Mouse (Mus musculus) R1 (cell line): ENCODE data around the gene Slirp.

Experiments used
- DNase-seq: peaks from one replicate; pipeline ENCODE4 v3.0.0-alpha.2; 2018; ENCODE audit warnings: low read depth, low spot score

The Slirp gene

DNA sequence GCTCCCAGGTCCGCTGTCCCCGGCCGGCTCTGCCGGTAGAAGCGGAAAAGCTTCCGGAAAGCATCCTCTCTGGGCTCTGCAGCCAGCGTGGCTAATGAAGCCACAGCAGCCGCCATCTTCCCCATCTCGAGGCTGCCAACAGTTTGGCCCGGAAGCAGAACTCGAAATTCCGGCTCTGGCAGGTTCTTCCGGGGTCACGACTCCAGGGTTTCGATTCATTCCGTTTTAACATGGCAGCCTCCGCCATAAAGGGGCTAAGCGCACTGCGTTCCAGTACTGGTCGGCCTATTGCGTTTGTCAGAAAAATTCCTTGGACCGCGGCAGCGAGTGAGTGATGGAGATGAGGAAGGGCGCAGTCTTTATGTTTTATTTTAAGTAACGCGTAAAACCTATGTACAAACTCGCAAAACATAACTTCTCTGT, at the start of gene Slirp, which contains the start of gene Alkbh1:
Gene Slirp, plus strand, starts transcription at position 197 of the 423 bp plus-strand sequence.
Gene Alkbh1, minus strand, starts transcription at position 318 of the 423 bp plus-strand sequence.
- DNase-seq: peak; percentile 94

DNA sequence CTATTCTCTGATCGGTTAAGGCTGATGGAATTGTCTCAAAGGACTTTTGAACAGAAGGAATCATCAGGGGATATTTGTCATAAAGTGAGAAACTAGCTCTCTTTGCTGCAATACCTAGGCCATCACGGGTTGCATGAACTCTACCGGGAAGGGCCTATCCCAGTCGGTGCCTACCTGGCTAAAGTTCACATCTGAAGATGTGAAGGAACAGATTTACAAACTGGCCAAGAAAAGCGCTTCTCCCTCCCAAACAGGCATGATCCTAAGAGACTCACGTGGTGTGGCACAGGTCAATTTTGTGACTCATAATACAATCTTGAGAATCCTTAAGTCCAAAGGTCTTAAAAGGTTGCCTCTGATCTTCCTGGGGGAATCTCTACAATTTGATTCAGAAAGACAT, 49.4 kb upstream of the Slirp start:
- no peak for DNase-seq

DNA sequence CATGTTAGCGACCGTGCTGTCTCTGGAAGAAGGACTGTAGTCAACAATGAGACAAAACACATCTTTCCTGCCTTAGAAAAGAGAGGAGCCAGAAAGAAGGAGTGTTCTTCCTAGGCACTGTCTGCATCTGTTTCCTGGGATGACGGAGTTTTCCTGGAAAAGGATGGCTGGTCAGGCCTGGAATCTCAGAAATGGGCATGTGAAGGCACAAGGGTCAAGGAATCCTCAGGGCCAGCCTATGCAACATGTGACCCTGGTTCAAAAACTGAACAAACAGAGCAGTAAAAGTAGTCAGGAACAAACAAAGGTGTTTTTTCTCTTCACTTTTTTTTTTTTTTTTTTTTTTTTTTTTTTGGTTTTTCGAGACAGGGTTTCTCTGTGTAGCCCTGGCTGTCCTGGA, 46.6 kb upstream of the Slirp start:
- DNase-seq: no peak

DNA sequence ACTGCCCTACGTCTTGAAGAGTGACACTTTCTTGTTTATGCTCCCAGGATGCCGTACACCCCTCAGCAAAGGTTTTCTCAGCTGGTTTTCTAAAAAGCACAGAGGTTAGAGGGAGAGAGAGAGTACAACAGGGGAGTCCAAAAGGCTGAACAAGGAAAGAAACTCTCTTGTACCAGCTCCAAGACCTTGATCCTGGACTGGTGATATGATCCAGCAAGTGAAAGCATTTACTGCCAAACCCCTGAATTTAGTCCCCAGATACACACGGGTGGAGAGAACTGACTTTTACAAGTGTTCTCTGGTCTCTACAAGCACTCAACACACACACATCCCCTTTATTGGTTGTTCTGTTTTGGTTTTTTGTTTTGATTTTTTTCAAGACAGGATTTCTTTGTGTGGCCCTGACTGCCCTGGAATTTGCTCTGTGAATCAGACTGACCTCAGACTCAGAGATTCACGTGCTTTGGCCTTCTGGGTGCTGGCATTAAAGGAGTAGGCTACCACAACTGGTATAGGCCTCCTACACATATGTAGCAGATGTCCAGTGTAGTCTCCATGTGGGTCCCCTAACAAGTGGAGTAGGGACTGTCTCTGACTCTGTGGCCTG, 45.8 kb upstream of the Slirp start:
- no peak for DNase-seq

DNA sequence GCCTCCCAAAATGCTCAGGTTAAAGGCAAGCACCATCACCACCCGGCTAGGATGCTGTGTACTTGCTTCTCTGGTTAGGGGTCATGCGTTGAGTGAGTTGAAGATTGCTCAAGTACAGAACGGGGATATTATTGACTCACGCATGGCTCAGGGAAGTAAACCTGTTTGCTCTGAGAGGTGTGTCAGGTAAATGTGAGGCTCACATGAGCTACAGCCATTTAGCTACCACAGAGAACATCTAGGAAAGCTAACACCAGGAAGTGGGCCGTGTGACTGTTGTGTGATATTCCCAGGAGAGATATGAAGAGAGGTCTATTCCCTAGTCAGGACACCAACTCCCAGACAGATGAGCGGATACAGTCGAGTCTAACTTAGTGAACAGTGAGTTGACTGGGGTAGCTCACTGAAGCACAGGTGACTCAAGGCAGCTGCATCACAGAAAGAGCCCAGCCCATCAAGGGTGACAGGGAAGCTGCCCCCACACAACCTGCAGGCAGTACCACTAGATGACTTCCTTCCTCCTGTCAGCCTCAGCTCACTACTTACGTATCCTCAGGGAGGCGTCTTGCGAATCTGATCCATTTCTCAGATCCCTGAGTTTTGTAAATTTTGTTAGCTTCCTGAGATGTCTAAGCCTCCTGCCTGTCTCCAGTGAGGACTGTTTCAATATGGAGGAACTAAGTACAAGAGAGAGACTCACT, 44.4 kb upstream of the Slirp start:
- no peak for DNase-seq

DNA sequence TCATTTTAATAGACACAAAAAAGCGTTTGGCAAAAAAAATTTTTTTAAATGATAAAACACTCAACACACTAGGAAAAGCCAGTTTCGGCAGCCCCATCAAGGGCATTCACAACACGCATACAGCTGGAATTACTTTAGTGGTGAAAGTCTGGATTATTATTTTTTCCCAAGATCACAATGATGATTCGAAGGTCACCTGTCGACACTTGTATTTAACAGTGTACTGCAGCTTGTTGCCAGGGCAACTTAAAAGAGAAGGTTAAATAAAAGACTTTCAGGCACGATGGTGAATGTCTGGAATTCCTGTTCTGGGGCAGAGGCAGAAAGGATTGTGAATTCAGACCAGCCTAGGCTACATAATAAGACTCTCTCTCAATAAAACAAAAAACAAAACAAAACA, 41.8 kb upstream of the Slirp start:
- no peak for DNase-seq

DNA sequence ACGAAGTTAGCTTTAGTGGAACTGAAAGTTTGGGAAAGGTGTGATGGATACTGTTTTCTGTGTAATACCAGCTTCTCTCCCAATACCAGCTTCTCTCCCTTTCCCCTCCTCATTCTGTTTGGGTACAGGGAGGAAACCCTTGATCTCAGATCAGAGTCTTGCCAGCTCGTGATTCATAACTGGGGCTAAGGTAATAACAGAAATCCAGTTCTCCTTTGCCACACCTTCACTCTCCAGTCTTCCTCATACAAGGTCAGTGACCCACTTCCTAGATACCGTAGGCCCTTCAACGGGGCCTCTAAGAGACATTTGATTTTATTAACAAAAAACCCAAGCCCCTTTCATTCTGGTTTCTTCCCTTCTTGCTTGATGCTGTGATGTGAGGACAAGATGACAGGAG, 38.5 kb upstream of the Slirp start:
- no peak for DNase-seq

DNA sequence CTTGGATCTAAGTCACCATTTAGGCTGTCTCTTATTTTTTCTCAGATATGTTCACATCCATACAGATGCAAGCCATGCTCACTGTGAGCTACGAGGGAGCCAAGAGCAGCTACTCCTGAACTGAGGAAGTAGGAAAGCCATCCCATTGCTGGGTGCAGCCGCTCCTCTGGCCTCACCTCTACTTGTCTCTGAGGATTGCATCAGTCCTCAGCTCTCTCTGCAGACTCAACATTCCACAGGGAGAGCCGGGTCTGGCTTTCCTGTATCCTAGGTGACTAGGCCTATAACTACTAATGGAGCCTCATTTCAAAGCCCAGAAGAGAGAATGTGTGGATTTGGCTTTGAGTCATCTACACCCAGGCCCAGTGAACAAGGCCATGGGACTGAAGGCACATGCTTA, 38.0 kb upstream of the Slirp start:
- DNase-seq: no peak

DNA sequence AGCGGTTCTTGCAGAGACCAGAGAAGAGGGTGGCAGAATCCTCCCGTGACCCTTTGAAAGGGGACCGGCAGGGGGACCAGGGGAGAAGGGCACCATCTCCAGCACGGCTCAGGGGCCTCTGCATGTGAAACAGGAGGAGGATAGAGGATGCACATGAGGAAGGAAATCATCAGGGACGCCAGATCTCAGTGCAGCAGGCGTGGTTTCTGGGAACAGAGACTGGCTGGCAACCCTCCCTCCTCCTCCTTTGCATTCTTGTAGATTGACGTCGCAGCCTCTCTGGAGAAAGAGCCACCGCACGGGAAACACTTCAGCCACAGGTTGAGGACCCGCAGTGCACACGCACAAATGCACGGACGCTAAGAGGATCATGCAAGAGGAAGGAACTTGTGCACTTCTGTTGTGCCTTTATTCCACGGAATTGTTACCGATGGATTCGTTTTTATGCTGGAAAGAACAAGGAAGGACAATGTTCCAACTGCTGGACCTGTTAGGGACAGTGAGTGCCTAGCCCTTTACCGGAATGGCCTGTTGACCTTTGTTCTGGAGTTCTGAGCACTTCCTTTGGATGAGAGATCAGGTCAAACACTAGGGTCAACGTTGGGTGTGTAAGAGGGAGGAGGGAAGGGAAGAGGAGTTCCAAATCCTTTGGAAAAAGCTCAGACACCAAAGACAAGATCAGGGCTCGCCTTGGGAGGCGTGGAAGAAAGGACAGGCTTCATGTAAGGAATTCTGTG, 35.7 kb upstream of the Slirp start:
- peak; percentile 84 for DNase-seq

DNA sequence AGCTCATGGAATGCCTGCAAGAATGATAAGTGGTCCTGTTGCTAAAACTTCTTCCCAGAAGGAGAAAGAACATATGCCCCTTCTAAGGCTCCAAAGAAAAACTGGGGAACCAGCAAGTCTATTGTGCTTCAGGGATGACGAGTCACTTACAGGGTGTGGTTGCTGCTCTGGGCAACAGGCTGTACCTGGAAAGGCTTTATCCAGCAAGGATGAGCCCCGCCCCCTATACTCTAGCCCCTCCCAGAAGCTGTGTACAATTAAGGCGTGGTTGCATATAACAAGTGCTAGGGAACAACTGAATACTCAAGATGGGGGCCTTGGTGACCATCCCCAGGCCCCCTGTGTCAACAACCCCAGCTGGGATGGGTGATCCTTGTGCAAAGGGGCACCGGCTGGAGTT, 34.6 kb upstream of the Slirp start:
- DNase-seq: peak; percentile 93

DNA sequence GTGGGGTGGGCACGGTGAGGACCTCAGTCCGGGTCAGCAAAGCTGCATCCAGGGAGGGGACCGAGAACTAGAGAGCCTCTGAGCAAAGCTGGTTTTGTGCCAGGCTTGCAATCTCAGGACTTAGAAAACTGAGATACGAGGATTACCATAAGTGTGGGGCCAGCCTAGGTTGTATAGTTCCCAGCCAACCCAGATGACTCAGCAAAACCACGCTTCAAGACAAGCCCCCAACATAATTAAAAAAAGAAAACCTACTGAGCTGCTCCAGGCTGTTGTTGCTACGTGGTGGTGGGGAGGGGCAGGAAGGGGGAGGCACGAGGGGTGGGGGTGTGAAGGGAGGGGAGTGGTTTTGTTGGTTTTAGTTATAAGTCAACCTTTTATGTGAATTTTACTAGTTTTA, 32.7 kb upstream of the Slirp start:
- DNase-seq: peak; percentile 73

DNA sequence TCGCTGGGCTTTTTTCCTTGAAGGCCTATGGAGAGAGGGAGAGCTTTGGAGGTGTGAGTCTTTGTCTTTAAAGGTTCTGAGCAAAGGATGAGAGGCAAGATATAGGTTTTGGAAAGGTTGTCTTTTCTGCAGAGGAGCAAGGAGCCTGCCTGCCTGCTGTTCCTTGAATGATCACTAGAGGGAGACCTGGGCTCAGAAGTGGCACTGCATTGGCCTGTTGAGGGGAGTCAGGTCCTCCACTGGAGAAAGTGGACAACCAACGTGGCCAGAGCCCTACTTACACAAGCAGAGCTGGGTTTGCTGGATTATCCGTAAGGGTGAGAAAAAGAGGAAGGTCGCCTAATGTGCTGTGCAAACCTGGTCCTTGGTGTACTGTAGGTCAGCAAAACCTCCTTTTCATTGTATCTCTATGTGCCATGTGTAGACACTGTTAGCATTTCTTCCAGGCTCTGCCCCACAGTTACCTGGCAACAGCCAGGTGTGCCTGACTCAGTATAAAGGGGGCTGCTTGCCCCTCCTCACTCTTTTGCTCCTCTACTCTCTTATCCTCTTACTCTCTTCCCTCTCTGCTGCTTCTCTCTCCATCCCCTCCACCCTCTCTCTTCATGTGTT, 30.4 kb upstream of the Slirp start:
- DNase-seq: peak; percentile 65

DNA sequence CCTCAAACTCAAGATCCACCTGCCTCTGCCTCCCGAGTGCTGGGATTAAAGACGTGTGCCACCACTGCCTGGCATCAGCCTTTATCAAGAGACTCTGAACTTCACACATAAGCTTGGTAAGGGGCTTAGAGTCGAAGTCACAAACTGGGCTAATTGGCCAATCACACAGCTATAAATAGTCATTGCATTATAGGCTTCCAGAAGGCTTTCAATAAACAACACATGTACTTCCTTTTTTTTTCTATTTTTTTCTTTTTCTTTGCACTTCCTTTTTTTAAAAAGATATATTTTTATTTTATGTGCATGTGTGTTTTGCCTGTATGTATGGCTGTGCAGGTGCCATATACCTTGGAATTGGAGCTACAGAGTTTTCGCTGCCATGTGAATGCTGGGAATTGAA, 28.3 kb upstream of the Slirp start:
- DNase-seq: no peak

DNA sequence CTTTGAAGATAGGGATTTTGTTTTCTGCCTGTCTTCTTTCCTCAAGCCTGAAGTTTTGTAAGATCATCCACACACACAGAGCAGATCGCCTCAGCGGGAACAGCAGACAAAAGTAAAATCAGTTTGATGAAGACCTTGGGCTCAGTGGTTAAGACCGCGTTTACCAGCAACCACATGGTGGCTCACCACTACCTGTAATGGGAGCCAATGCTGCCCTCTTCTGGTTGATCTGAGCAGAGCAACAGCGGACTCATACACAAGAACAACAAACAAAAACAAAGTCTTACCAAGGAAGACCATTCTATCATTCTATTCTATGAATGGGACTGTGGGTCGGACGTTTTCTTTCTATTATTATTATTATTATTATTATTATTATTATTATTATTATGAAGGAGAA, 27.0 kb upstream of the Slirp start:
- peak; percentile 91 for DNase-seq

DNA sequence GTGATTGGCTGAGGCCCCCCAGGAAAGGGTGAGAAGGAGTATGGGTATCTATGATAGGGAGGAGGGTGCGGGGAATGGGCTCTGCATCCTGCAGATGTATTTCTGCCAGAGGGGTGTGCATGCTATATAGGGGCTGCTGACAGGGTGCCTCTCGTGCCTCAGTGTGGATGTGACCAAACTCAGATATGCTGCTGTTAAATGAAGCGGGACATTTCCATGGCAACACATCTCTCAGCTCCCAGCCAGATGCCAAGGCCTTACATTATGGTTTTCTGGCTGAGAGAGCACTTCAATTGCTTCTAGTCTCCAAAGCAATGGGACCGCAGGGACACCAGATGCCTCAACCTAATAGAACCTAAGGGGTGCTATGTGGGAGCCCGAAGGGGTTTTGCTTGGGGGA, 24.8 kb upstream of the Slirp start:
- no peak for DNase-seq

DNA sequence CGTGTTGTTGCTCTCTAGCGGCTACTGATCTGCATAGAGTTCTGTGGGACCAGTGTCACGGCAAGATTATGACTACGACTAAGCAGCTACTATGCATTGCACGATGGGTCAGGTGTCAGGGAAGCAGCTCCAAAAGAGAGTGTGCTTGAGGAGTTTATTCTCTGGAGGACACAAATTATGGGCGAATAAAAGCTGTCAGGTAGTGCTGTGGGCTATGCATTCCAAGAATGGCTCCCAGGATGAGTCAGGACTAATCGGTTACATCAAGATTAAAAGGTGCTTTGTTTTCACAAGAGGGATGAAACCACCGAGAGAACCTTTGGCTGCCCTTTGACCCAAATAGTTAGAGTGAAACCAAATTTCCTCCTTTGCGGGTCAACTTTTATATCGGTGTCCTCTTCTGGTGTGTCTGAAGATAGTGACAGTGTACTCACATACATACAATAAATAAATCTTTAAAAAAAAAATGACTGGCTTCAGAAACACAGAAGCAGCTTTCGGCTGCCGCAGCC, 23.7 kb upstream of the Slirp start:
- no peak for DNase-seq

DNA sequence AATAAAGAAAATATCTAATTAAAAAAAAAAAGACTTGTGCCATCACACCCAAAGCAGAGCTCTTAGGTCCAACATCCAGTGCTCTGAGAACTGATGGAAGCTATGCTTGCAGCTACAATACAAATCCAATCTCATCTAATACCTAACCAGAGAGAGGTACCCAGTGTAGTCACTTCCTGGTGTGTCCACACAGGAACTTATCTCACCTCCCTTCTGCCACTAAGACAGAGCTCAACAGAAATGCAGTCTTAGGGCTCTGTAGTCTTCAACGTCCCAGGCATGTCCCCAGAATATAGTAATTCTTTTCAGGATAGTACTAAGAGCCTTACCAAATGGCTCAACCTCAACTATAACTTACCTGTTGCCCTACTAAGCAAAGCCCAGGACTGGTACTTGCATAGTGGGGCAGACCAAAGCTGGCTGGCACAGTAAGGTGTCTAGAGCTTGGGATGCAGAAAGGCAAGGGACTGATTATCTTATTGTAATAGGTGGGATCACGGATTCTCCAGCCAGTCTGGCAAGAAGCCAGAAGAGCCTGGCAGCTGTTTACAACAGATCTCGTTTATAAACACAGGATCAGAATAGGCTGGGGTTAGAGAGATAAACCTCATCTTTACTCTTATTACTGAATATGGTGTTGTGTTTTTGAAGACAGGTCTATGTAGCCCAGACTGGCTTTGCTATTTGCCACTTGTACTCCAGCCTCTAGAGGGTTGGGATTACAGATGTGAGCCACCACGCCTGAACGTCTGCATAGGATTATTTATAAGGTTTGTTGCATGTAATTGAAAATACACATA, 21.8 kb upstream of the Slirp start:
- no peak for DNase-seq

DNA sequence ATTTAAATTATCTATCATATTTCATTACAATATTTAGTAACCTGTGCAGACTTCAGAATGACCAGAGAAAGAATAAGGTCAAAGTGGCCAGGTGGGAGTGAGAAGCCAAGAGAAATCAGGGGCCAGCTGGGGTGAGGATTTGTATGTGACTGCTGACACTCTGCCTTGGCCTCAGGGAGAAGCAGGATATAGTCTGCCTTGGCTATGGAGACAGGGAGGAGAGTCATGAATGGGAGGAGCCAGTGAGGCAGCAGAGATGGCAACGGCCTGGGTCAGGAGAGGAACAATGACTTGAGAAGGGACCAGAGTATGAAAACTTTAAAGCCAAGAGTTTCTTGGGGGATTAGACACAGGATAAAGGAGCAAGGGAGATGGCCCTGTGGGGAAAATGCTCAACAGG, 20.0 kb upstream of the Slirp start:
- DNase-seq: no peak

DNA sequence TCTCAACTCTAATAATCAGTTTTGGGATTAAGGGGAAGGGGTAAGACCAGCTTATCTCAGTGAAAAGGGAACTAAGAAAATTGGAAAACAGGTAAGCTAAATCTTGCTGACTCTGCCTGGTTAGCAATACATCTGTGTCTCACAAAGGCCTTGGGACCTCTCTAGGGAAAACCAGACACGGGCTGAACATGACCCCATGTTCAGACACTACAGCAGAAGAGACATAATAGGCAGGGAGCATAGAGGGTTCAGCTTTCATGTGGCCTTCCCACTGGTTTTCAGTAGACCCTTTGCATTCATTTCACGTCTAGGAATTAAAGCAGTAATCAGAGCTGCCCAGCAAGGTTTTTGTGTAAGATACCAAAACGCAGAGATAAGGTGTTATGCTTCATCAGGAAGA, 19.2 kb upstream of the Slirp start:
- no peak for DNase-seq

DNA sequence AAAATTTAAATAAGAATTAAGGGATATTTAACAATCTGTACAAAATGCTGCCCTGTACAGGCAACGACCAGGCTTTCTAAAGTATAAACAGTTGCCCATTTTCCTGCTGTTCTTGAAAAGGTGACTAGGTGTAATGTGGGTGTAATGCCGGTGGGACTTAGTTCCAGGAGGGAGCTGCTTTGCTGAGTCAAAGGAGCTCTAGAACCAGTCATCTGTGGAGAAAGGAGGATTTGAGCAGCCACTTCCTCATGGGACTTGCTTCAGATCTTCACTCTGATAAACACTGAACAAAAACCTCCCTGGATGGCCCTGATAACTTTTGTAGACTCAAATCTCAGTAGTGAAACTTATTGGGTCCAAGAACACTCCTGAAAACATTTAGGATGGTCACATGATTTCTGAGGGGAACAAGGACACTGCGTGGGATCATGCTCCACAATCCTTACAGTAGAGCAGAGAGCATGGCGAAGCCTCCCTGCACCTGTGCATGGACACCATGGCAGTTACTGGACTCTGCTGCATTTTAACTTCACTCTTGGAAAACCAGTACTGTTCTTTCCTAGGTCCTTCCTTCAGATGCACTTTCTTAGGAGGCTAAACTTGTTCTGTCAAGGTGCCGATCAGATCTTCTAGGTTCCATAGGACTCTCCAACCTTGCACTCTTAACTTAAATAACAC, 17.2 kb upstream of the Slirp start:
- no peak for DNase-seq

DNA sequence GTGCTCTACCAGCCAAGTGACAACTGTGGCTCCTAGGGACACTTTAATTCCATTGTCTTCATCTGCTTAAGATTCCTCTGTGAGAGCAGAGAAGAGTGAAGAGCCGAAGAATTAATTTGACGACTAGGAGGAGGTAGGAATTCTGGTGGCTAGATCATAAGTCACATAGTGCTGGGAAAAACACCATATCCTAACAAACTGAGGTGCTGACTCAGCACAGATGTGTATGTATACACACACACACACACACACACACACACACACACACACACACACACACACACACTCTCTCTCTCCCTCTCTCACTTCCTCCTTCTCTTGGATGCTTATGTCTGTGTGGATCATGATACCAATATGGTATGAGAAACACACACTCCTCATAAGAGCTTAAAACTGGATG, 15.4 kb upstream of the Slirp start:
- no peak for DNase-seq
